Mouse (Mus musculus): Measurements from ENCODE around the gene Tom1.

The Tom1 gene

GRCm38 (mm10) chr8:75042974-75043373 is 9.5 kb downstream of the Tom1 start:
- DNase-seq (ENCODE audit: low spot score): no peak

- no peak for DNase-seq (ENCODE audit: low spot score)
Observed at GRCm38 (mm10) chr8:75046303-75046702, 12.8 kb downstream of the Tom1 start.

GRCm38 (mm10) chr8:75047784-75048183 is 14.3 kb downstream of the Tom1 start:
- no peak for DNase-seq (ENCODE audit: low spot score)

- no peak for DNase-seq (ENCODE audit: low spot score)
Observed at GRCm38 (mm10) chr8:75053342-75053741, 19.8 kb downstream of the Tom1 start.

- no peak for DNase-seq (ENCODE audit: low spot score)
Observed at GRCm38 (mm10) chr8:75055673-75056072, 22.2 kb downstream of the Tom1 start.

GRCm38 (mm10) chr8:75060022-75060421 is 26.5 kb downstream of the Tom1 start:
- DNase-seq (ENCODE audit: low spot score): no peak

GRCm38 (mm10) chr8:75060815-75061214 is 27.3 kb downstream of the Tom1 start:
- no peak for DNase-seq (ENCODE audit: low spot score)

GRCm38 (mm10) chr8:75063290-75063689 is 29.8 kb downstream of the Tom1 start:
- DNase-seq (ENCODE audit: low spot score): no peak

- no peak for DNase-seq (ENCODE audit: low spot score)
Observed at GRCm38 (mm10) chr8:75064790-75065189, 31.3 kb downstream of the Tom1 start.

GRCm38 (mm10) chr8:75067287-75067686 is 33.8 kb downstream of the Tom1 start:
- DNase-seq (ENCODE audit: low spot score): no peak

- no peak for DNase-seq (ENCODE audit: low spot score)
Observed at GRCm38 (mm10) chr8:75070297-75070696, 36.8 kb downstream of the Tom1 start.

GRCm38 (mm10) chr8:75071627-75072346 is 38.3 kb downstream of the Tom1 start:
- peak; percentile 89 for DNase-seq (ENCODE audit: low spot score)

- DNase-seq (ENCODE audit: low spot score): no peak
Observed at GRCm38 (mm10) chr8:75074876-75075275, 41.4 kb downstream of the Tom1 start.

GRCm38 (mm10) chr8:75078215-75078614 is 44.7 kb downstream of the Tom1 start:
- no peak for DNase-seq (ENCODE audit: low spot score)

- no peak for DNase-seq (ENCODE audit: low spot score)
Observed at GRCm38 (mm10) chr8:75078851-75079250, 45.3 kb downstream of the Tom1 start.

GRCm38 (mm10) chr8:75081364-75082040 is 48.0 kb downstream of the Tom1 start:
- DNase-seq (ENCODE audit: low spot score): no peak

- DNase-seq (ENCODE audit: low spot score): no peak
Observed at GRCm38 (mm10) chr8:75082181-75082805, 48.8 kb downstream of the Tom1 start.

GRCm38 (mm10) chr8:75083846-75084245 is 50.3 kb downstream of the Tom1 start:
- DNase-seq (ENCODE audit: low spot score): peak; percentile 97

GRCm38 (mm10) chr8:75084382-75085064 is 51.0 kb downstream of the Tom1 start:
- DNase-seq (ENCODE audit: low spot score): no peak

GRCm38 (mm10) chr8:75086002-75086401 is 52.5 kb downstream of the Tom1 start:
- no peak for DNase-seq (ENCODE audit: low spot score)

- no peak for DNase-seq (ENCODE audit: low spot score)
Observed at GRCm38 (mm10) chr8:75087127-75087526, 53.6 kb downstream of the Tom1 start.

Data from embryo, embryonic 10.5 days (tissue).